Mouse (Mus musculus): Measurements from ENCODE around the gene Dera. TPM values are rescaled to one million over a fixed set of nuclear protein-coding genes. Genes with fewer than 3 reads are reported as not detected.

Dera gene
- polyA plus RNA-seq, 1 experiment from 2014 or later: 47.7 TPM

DNA sequence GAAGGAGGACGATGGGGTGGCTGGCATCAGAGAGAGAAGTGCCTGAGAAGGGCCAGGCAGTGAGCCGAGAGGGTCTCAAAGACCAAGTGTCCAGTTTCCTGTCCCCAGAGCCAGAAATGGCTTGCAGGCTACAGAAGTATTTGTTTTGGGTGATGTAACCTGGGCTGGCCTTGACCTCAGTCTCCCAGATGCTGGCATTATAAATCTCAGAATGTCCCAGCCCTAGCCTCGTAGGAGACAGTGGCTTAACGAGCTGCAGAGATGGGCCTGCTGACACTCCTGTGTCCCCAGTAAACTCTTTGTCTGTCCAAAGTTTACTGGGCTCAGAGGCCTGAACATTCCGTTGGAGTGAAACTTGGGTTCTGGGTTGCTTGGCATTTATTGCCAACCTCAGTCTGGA lies 55.8 kb downstream of the Dera start:
- Histone ChIP-seq H3K36me3 (peaks cover 7% of the 10 kb centered on the region; the same call in 1 of the 2 replicates), H3K9me3 (no peaks in the 10 kb centered on the region), H3K4me1 (no peaks in the 10 kb centered on the region), H3K27me3 (replicated peaks) (no peaks in the 10 kb centered on the region), H3K4me3 (no peak overlapping the region), H3K4me2 (no peak overlapping the region), H3K9ac (no peak overlapping the region), H3K27ac (replicated peaks) (no peak overlapping the region)
- WGBS: 70% methylated on average over 5 of the region's 5 CpGs
- ATAC-seq (ENCODE audit: extremely low read depth, insufficient number of reproducible peaks, low FRiP score, low TSS enrichment): no peak

DNA sequence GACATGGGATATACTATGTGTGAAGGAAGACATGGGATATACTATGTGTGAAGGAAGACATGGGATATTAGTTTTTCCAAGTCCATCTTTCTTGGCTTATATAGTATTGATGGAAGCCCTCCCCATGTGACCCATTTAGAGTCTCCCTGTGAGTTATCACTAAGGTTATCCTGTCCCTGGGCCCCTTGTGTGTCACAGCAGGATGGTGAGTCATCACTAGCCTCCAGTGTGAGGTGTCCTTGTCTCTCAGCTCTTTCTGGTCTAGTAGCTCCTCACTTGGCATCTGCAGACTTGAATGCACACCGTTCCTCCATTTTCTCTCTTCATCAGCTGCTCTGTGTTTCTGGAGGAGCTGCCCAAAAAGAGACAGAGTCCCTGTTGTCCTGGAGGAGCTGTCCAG lies 59.7 kb downstream of the Dera start:
- WGBS: 77% methylated on average over 1 of the region's 1 CpGs
- ATAC-seq (ENCODE audit: extremely low read depth, insufficient number of reproducible peaks, low FRiP score, low TSS enrichment): no peak
- no peak overlapping the region for H3K9ac ChIP-seq

DNA sequence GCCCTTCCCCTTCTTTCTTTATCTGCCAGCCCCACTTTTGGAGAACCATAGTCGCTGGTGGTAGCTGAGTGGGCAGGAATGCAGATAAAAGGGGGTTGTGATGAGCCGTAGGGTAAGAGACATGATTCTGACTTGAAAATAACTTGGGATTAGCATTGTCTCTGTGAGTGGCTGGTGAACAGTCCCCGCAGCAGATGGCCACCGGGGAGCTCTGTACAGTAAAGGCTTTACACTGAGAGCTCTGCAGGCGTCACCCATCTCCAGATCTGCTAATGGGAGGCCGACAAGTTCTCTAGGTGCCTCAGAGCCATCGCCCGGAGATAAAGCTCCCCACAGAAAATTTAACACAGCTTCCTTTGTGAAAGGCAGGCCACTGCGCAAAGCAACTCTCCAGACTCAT lies 62.2 kb downstream of the Dera start:
- no peak overlapping the region for H3K9ac ChIP-seq
- H3K4me2 ChIP-seq: no peak overlapping the region
- 48% methylated on average over 9 of the region's 9 CpGs for WGBS
- ATAC-seq (ENCODE audit: extremely low read depth, insufficient number of reproducible peaks, low FRiP score, low TSS enrichment): no peak
- H3K9me3 ChIP-seq: no peaks in the 10 kb centered on the region
- H3K4me3 ChIP-seq: no peak overlapping the region
- H3K27me3 ChIP-seq (replicated peaks): no peaks in the 10 kb centered on the region
- peaks cover 5% of the 10 kb centered on the region; the same call in 1 of the 2 replicates for H3K4me1 ChIP-seq
- no peak overlapping the region for H3K27ac ChIP-seq (replicated peaks)
- peaks cover 12% of the 10 kb centered on the region; the same call in 1 of the 2 replicates for H3K36me3 ChIP-seq

More for the DNA sequence above, 59.7 kb downstream of the Dera start:
- H3K4me2 ChIP-seq: no peak overlapping the region
- no peaks in the 10 kb centered on the region for H3K27me3 ChIP-seq (replicated peaks)
- no peak overlapping the region for H3K4me3 ChIP-seq
- peaks cover 12% of the 10 kb centered on the region; the same call in 1 of the 2 replicates for H3K36me3 ChIP-seq
- H3K9me3 ChIP-seq: no peaks in the 10 kb centered on the region
- no peak overlapping the region for H3K27ac ChIP-seq (replicated peaks)
- H3K4me1 ChIP-seq: peaks cover 5% of the 10 kb centered on the region; the same call in 1 of the 2 replicates

DNA sequence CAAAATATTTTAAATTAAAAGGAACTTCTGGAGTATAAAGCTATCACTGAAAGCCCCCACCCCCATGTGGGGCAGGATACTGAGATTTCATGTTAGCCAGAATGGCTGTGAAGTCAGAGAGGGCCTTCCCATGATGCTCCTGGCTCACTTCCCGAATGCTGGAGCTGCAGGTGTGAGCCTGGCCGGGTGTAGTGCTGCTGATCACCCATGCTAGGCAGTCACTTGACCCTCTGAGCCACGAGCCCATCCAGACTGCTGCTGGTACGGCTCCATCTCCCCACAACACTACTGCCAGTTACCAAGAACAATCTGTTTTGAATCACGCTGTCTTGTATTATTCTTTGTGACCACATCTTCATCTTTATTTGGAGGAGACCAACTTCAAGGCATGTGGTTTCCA lies 68.2 kb downstream of the Dera start:
- H3K36me3 ChIP-seq: peaks cover 7% of the 10 kb centered on the region; the same call in 1 of the 2 replicates
- no peaks in the 10 kb centered on the region for H3K9me3 ChIP-seq
- no peak overlapping the region for H3K4me3 ChIP-seq
- H3K27me3 ChIP-seq (replicated peaks): no peaks in the 10 kb centered on the region
- no peak overlapping the region for H3K27ac ChIP-seq (replicated peaks)
- no peaks in the 10 kb centered on the region for H3K4me1 ChIP-seq
- 70% methylated on average over 5 of the region's 5 CpGs for WGBS
- no peak for ATAC-seq (ENCODE audit: extremely low read depth, insufficient number of reproducible peaks, low FRiP score, low TSS enrichment)
- no peak overlapping the region for H3K9ac ChIP-seq
- H3K4me2 ChIP-seq: no peak overlapping the region

DNA sequence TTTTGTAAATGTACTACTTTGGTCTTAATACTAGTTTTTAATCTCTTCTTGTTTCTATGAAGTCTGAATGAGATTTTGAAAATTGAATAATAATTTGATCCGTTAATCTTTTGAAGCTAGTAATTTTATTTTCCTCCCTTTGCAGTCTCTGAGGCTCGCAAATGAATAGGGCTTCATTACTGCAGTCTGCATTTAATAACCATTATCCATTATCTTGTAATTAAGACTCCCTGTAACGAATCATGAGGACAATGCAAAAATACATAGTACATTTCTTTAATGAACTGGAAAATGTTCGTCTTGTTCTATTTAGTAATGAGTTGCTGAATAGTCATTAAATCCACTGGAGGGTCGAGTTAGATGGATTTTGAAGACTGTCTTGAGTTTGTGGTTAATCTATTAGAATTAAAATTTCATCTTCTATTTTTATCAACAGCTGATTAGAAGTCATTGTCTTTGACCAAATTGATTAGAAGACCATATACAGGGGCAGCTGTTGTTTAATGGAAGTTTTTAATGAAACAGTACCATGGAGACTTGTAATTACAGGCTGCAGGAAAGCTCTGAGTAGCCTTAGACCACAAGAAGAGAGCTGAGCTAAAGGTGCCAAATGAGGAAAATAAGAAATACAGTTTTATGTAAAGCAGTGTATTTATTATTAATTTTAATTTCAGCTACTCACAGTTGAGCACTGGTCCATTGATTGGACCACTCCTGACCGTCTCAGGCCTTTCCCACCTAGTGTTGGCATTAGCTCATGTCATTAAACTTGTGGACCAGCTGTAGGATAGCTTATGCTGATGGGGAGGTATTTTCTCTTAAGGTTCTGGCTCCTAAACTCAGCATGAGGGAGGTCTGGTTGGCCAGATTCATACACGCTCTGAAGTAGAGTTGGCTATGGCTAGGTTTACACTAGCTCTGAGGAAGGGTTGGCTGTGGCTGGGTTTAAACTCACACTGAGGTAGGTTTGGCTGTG lies 70.0 kb downstream of the Dera start:
- no peaks in the 10 kb centered on the region for H3K9me3 ChIP-seq
- ATAC-seq (ENCODE audit: extremely low read depth, insufficient number of reproducible peaks, low FRiP score, low TSS enrichment): no peak
- H3K4me3 ChIP-seq: no peak overlapping the region
- no peak overlapping the region for H3K9ac ChIP-seq
- H3K4me2 ChIP-seq: no peak overlapping the region
- H3K36me3 ChIP-seq: no peaks in the 10 kb centered on the region
- H3K27ac ChIP-seq (replicated peaks): no peak overlapping the region
- H3K27me3 ChIP-seq (replicated peaks): no peaks in the 10 kb centered on the region
- WGBS: 86% methylated on average over 7 of the region's 7 CpGs
- H3K4me1 ChIP-seq: no peaks in the 10 kb centered on the region

DNA sequence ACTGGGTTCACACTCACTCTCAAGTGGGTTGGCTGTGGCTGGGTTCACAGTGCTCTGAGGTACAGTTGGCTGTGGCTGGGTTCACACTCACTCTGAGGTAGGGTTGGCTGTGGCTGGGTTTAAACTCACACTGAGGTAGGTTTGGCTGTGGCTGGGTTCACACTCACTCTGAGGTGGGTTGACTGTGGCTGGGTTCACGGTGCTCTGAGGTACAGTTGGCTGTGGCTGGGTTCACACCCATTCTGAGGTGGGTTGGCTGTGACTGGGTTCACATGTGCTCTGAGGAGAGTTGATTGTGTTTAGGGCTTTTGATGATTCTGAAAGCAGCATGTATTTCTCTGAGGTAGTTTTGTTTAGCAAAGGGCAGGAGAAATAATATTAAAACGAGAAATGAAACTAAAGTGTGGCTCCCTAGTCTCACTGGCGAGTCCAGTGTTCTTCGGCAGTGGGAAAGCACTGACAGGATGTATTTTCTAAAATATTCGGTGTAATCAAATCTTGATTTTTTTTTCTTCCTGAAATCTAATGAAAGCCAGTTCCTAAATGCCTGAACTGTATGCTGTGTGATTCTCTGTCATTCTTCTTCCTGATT lies 70.8 kb downstream of the Dera start:
- Histone ChIP-seq H3K27ac (replicated peaks) (no peak overlapping the region), H3K9me3 (no peaks in the 10 kb centered on the region), H3K27me3 (replicated peaks) (no peaks in the 10 kb centered on the region), H3K4me3 (no peak overlapping the region), H3K4me1 (no peaks in the 10 kb centered on the region), H3K9ac (no peak overlapping the region), H3K36me3 (no peaks in the 10 kb centered on the region), H3K4me2 (no peak overlapping the region)
- 85% methylated on average over 5 of the region's 5 CpGs for WGBS
- ATAC-seq (ENCODE audit: extremely low read depth, insufficient number of reproducible peaks, low FRiP score, low TSS enrichment): no peak

DNA sequence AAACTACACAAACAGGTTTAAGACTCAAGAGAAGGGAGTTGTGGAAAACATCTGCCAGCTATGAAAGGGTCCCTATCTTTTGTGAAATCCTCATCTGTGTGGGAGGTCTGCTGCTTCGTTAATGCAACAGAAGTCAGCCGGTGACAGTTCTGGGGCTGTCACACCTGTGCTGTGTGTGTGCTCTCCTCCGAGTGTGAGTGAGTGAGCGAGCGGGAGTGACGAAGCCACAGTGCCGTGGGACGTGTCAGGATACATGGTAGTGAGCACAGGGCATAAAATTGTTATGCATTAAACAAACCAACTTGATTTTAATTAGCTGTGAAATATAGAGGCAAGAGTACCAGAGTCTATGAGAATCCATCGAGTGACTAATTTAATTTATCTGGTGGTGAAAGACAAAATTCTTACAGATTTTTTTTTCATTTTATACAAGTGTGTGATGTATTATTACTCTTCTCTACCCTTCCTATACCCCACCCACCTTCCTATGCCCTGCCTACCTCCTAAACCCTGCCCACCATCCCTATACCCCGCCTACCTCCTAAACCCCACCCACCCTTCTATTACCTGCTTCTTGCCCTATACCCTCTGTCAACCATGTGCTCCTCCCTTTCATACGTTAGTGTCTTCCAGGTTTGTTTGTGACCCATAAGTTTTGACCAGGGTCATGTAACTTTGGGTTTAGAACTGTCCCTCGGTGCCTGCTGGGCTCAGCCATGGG lies 74.9 kb downstream of the Dera start:
- H3K36me3 ChIP-seq: no peaks in the 10 kb centered on the region
- H3K9ac ChIP-seq: no peak overlapping the region
- no peak overlapping the region for H3K27ac ChIP-seq (replicated peaks)
- no peaks in the 10 kb centered on the region for H3K27me3 ChIP-seq (replicated peaks)
- no peak overlapping the region for H3K4me3 ChIP-seq
- 78% methylated on average over 12 of the region's 12 CpGs for WGBS
- H3K9me3 ChIP-seq: no peaks in the 10 kb centered on the region
- H3K4me2 ChIP-seq: no peak overlapping the region
- no peak for ATAC-seq (ENCODE audit: extremely low read depth, insufficient number of reproducible peaks, low FRiP score, low TSS enrichment)
- H3K4me1 ChIP-seq: no peaks in the 10 kb centered on the region

DNA sequence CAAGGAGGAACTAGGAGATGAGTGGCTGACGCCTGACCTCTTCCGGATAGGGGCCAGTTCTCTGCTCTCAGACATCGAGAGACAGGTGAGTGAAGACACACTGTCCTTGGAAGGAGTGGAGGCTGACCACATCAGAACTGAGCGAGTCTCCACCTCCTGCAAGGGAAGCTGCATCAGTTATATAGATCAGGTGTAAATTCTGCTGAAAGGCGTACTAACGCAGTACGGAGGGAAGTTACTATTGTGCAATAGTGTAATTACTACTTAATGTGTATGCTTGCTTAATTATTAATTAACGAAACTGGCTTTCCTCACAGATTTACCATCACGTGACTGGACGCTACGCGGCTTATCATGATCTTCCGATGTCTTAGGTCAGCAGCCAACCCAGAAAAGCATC lies 82.5 kb downstream of the Dera start:
- H3K4me3 ChIP-seq: no peak overlapping the region
- 92% methylated on average over 13 of the region's 13 CpGs for WGBS
- no peak overlapping the region for H3K9ac ChIP-seq
- peaks cover 3% of the 10 kb centered on the region; the same call in 1 of the 2 replicates for H3K36me3 ChIP-seq
- no peaks in the 10 kb centered on the region for H3K4me1 ChIP-seq
- no peaks in the 10 kb centered on the region for H3K27me3 ChIP-seq (replicated peaks)
- H3K27ac ChIP-seq (replicated peaks): no peak overlapping the region
- no peak for ATAC-seq (ENCODE audit: extremely low read depth, insufficient number of reproducible peaks, low FRiP score, low TSS enrichment)
- peaks cover 3% of the 10 kb centered on the region; the same call in 1 of the 2 replicates for H3K9me3 ChIP-seq
- no peak overlapping the region for H3K4me2 ChIP-seq

DNA sequence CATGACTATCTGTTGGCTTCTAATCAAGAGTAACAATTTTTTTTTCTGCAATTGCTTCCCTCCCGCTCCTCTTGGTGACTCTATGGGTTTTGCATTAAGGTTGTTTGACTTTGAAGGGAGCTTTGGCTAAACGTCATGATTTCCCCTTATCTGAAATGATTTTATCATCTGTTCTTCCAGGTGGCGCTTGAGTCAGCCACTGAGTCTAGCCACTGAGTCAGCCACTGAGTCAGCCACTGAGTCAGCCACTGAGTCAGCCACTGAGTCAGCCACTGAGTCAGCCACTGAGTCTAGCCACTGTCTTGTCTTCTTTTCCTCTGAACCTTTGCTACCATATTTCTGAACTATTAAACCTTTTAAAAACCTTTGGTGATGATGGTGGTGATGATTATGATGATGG lies 89.0 kb downstream of the Dera start:
- Histone ChIP-seq H3K4me1 (no peaks in the 10 kb centered on the region), H3K4me2 (no peak overlapping the region)
- 71% methylated on average over 3 of the region's 3 CpGs for WGBS

DNA sequence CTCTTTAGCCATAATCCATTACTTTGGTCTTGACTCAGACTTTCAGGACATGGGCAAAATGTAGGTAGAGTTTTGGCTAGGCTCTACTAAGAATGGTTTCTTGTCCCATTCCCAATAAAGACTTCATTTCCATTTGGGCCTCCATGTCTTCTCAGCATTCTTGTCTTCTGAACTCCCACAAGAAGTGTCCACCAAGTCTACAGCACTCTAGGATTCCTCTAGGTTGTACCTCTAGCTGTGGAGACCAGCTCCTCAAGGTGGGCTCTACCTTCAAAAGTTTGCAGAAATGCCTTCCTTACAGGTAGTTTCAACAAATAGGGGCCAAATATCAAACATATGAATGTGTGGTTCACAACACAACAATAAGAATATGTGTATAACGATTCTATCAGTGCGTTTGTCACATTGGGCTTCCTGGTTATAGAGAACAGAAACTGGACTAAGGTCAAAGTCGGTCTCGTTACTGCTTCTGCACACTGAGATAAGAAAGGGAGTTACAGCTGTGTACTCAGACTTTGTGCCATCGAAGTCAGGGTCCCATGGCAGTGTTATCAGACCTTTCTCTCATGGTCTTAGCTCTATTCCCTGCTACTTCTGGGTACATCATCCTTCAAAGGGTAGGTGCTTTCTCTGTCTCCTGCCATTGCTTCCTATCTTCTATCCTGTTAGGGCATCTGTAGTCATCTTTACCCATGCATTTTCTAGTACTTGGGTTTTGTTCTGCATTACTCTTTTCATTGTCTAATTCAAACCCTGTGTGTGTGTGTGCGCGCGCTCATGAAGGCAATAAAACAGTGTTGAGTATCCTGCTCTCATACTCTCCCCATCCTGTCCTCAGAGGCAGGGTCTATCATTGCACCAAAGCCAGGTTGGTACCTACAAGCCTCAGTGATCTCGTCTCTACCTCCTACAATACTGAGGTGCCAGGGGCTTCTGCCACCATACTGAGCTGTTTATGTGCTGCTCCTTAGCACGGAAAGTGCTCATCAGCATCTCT lies 103.2 kb downstream of the Dera start:
- ATAC-seq (ENCODE audit: extremely low read depth, insufficient number of reproducible peaks, low FRiP score, low TSS enrichment): no peak
- Histone ChIP-seq H3K9me3 (peaks cover 16% of the 10 kb centered on the region), H3K4me2 (no peak overlapping the region), H3K27me3 (replicated peaks) (no peaks in the 10 kb centered on the region), H3K36me3 (0 out of 2 replicates have a peak, but pooled peaks cover 2% of the 10 kb centered on the region), H3K27ac (replicated peaks) (no peak overlapping the region), H3K9ac (no peak overlapping the region), H3K4me3 (no peak overlapping the region), H3K4me1 (no peaks in the 10 kb centered on the region)
- 84% methylated on average over 10 of the region's 10 CpGs for WGBS

More for the DNA sequence above, 89.0 kb downstream of the Dera start:
- peaks cover 3% of the 10 kb centered on the region; the same call in 1 of the 2 replicates for H3K9me3 ChIP-seq
- H3K27me3 ChIP-seq (replicated peaks): no peaks in the 10 kb centered on the region
- no peak overlapping the region for H3K9ac ChIP-seq
- ATAC-seq (ENCODE audit: extremely low read depth, insufficient number of reproducible peaks, low FRiP score, low TSS enrichment): no peak
- H3K36me3 ChIP-seq: peaks cover 3% of the 10 kb centered on the region; the same call in 1 of the 2 replicates
- no peak overlapping the region for H3K27ac ChIP-seq (replicated peaks)
- H3K4me3 ChIP-seq: no peak overlapping the region
